Mouse (Mus musculus) layer of hippocampus, adult 2 months (tissue): Measurements from ENCODE around the gene Tmtc2. TPM values are rescaled to one million over a fixed set of nuclear protein-coding genes. Genes with fewer than 3 reads are reported as not detected.

ENCODE experiments used
- DNase-seq, 2 experiments: peaks; one replicate each; pipeline ENCODE4 v3.0.0; 2022; ENCODE audit warnings: low spot score in 2 of 2
- H3K27ac ChIP-seq: fragments of 200-600 bp; 2 replicates; pipeline ENCODE4 v1.8.1; 2022
- H3K4me3 ChIP-seq: fragments of 200-600 bp; 2 replicates; pipeline ENCODE4 v1.8.1; 2022; ENCODE audit warnings: mild to moderate bottlenecking
- CTCF ChIP-seq: fragments of 200-600 bp; conservative IDR thresholded peaks from 2 replicates; pipeline ENCODE4 v1.8.1; 2022; ENCODE audit warnings: antibody characterized with exemption, mild to moderate bottlenecking, moderate library complexity
- total RNA-seq, 2 experiments: library from RNA; stranded (reverse); gene quantifications; 2 replicates each; pipeline ENCODE4 v1.2.3; 2021

Gene Tmtc2
- total RNA-seq, 2 experiments from 2014 or later, result 10.2 to 12.0 TPM

DNA sequence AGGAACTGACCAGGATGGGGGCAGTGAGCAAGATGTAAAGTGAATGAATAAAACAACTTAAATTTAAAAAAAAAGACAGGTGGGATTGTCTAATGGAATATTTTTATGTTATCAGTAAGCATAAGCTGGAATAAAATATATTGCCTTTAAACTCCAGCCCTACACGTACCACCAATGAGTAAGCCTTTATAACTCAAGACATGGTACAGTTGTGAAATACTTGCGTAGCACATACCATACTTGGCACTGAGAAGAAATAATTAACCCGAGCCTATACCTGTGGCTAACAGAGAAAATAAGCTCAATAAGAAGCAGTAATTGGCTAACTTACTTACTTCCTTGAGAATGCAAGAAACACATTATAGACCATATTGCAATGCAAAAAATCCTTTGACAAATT, 228.3 kb downstream of the Tmtc2 start:
- no peak overlapping the region for H3K4me3 ChIP-seq
- no peak for DNase-seq
- no peak overlapping the region for H3K27ac ChIP-seq
- no peak for TF ChIP-seq CTCF

DNA sequence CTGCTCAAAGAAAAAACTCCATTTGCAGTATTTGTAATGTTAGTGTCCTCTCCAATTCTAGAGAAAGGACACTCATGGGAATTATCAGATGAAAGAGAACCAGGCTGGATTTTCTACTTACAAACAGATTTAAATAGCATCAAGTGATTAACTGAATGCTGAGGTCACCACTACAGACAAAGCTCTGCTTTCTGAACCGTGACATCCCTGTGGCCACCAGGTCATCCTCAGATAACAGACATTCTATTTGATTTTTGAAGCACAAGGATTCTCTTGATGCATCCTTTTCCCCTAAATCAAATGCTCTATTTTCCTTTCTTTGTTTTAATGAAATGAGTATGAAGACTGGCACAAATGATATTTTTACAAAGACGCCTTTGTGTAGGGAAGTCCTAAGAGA, 241.4 kb downstream of the Tmtc2 start:
- DNase-seq, result no peak
- no peak for TF ChIP-seq CTCF
- Histone ChIP-seq H3K27ac (no peak overlapping the region), H3K4me3 (no peak overlapping the region)

DNA sequence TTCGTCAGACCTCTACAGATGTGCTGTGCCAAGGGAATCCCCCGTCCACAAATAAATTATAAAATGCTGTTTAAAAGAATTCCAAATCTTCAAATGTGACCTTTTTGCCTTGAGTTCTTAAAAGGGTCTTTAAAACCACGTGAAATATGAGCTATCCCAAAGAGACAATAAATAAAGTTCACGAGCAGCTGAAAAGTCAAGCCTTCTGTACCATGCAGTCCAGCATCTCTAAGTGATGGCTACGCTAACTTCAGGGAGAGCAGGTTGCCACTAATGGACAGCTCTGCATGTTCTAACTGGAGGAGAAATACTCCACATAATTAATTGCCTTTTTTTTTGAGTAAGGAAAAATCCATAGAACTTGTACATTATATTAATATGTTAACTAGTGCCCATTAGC, 243.9 kb downstream of the Tmtc2 start:
- no peak overlapping the region for H3K4me3 ChIP-seq
- no peak overlapping the region for H3K27ac ChIP-seq
- TF ChIP-seq CTCF, result no peak
- DNase-seq, result no peak

DNA sequence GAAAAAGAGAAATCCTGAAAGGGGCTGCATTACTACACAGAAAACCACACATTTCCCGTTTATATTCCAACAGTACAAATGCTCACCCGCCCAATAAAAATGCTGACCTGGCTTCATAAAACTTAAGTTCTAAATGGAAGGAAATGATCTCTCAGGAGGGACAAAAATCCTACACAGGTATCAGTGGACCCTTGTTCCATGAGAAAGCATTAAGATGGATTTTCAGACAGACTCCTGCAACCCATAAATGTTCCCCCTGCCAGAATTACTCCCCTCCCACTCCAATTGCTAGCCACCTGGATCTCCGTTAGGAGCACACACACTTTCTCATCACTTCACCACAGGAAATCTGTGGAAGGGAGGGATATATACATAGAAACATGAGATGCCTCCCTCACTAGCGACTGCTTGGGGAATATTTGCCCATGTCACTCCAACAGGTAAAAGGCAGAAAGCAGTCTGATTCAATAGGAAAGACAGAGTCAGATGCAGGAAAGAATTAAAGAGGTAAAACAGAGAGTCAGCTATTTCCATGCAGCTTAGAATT, 250.5 kb downstream of the Tmtc2 start:
- Histone ChIP-seq H3K27ac (no peak overlapping the region), H3K4me3 (no peak overlapping the region)
- no peak for DNase-seq
- TF ChIP-seq CTCF, result no peak

DNA sequence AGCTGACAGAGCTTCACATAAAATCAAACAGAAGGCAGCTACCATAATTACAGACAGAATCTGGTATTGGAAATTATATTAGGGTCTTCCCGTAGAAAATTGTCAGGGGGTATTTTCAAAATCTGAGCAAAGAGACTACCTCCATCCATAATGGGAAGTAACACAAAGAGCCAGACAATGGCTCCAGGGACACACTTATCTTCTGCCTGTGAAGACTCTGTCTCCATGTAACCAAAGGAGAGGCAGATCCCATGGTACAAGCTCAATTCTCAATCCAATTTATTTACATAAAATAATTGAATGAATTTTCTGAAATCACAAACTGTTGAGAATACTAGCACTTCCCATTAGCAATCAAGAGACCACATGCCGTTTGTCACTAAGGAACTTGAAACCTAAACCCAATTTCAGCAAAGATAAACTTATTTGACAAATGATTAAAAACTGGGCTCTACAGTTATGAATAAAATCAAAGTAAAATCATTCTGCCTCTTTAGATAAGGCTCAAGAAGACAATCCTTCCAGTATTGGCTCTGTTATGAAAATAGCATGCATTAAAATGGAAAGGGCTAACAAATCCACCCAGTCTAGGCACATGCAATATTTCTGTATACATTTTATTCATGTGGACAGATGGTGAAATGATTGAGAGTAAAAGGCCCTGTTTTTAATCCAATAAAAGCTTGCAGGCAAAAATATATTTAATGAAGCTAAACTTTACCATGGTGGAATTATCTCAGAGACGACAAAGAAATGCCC, 254.8 kb downstream of the Tmtc2 start:
- H3K27ac ChIP-seq, result no peak overlapping the region

DNA sequence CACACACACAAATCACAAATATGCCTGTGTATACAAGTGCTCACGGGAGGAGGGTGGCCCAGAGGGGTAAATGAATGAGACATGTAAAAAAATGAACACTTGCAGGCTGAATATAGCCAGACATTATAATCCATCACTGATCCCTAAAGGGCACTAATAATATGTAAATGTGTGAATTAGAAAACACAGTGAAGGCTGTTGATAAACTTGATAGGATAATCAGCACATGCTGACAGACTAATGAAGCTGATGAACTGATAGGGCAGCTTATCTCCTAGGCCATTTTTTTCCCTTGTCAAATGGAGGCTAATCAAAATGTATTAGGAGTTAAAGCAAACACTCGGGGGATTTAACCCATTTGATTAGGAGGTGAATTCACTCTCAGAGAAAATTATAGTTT, 255.4 kb downstream of the Tmtc2 start:
- TF ChIP-seq CTCF, result no peak
- DNase-seq, result no peak
- Histone ChIP-seq H3K27ac (no peak overlapping the region), H3K4me3 (no peak overlapping the region)

More for the DNA sequence above, 254.8 kb downstream of the Tmtc2 start:
- TF ChIP-seq CTCF, result no peak
- DNase-seq, result no peak
- no peak overlapping the region for H3K4me3 ChIP-seq

DNA sequence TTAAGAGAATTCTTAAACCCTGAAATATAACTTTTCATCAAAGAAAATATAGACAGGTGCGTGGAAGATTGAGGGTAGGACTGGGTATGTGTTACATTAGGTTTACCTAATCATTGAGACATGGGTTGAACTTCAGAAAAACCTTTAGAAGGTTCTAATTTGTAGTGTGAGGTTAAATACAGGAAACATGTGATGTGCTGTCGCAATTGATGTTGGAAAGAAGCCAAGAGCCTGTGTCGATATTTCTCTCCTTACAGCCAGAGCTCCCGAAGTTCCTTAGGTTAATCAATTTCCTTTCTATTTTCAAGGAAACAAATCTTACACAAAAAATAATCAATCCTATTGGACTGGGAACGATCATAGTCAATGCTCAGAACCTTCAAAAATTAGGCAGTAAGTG, 261.3 kb downstream of the Tmtc2 start:
- no peak overlapping the region for H3K27ac ChIP-seq
- no peak for TF ChIP-seq CTCF
- no peak overlapping the region for H3K4me3 ChIP-seq
- DNase-seq, result no peak

DNA sequence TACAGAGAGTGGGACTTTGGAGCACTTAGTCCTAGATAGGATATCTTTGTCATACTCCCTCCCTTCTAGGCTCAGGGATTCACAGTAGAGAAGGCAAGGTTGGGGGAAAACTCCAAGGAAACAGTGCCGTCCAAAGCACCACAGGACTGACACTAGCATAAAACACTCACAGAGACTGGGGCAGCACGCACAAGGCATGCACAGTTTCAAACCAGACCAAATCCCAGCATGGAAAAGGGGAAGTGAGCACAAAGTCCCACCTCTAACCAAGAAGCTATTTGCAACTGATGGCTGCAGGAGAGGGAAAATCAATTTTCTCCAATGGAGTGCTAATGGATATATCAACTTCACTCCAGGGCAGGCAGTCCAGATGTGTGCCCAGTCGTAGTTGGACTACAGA, 276.7 kb downstream of the Tmtc2 start:
- no peak for DNase-seq
- no peak for TF ChIP-seq CTCF
- H3K4me3 ChIP-seq, result no peak overlapping the region

DNA sequence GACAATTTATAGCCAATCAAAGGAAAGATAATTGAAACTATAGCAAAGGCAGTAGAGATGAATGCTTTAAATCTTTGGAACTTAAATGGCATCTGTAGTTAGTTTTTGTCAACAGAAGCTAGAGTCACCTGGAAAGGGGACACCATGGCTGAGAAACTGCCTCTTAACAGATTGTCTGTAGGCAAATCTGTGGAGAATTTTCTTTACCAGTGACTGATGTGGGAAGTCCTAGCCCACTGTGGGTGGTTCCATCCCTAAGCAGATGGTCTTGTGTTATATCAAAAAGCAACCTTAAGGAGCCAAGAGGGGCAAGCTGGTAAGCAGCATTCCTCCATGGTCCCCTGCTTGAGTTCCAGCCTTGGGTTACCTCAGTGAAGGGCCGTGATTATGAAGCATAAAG, 281.3 kb downstream of the Tmtc2 start:
- H3K27ac ChIP-seq, result no peak overlapping the region
- no peak for TF ChIP-seq CTCF
- H3K4me3 ChIP-seq, result no peak overlapping the region
- no peak for DNase-seq

More for the DNA sequence above, 276.7 kb downstream of the Tmtc2 start:
- no peak overlapping the region for H3K27ac ChIP-seq

DNA sequence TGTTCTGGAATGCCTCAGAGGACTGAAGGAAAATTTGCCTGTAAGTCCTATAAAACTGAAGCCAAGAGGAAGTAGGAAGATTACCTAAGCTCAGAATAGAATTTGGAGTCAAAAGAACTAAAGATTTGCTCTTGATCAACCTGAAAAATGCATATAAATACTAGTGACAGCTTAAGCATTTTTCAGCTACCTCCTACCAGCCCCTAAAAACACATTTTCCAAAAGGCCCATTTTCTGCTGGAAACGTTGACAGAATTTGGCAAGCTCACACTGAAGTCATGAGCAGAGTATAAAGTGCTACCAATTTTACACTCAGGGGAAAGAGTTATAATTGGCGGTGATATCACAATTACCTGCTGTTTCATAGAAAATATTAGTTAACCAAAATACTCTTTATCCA, 285.8 kb downstream of the Tmtc2 start:
- no peak overlapping the region for H3K4me3 ChIP-seq
- H3K27ac ChIP-seq, result peak overlapping the region; percentile 28
- DNase-seq, result no peak
- no peak for TF ChIP-seq CTCF

DNA sequence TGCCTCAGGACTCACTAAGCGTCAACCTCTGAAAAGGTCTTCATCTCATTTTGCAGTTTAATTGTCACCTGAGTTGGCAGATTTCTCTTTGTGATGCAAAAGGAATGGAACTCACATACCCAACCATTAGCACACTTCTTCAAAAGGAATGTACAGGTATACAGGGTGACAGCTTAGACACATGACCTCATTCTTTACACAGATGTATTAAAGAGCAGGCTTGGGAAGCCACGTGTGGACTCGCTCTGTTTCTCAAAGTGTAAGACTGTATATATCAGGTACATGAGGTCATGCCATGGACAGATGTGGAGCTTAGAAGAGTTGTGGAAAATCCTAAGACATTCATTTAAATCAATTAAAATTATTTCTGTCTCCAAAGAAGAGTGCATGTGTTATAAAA, 286.7 kb downstream of the Tmtc2 start:
- no peak for TF ChIP-seq CTCF
- peak overlapping the region; percentile 28 for H3K27ac ChIP-seq
- DNase-seq, result no peak

DNA sequence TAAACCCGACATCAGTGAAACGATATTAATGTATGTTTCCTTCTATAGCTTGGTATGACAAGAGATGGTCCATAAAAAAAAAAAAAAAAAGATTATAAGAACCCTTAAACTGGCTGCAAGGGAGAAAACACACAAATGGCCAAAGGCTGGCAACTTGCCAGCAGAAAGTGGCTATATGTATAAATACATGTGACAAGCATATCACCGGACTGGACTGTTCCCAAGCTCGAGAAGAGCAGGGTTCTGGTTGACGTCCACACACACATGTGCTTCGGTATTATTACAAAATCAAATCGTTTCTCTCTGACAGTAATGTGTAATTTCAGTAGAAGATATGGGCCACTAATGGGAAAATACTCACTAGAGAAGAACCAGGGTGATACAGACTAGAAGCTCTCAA, 287.2 kb downstream of the Tmtc2 start:
- no peak overlapping the region for H3K4me3 ChIP-seq
- no peak overlapping the region for H3K27ac ChIP-seq
- no peak for DNase-seq
- TF ChIP-seq CTCF, result no peak

More for the DNA sequence above, 286.7 kb downstream of the Tmtc2 start:
- H3K4me3 ChIP-seq, result no peak overlapping the region

DNA sequence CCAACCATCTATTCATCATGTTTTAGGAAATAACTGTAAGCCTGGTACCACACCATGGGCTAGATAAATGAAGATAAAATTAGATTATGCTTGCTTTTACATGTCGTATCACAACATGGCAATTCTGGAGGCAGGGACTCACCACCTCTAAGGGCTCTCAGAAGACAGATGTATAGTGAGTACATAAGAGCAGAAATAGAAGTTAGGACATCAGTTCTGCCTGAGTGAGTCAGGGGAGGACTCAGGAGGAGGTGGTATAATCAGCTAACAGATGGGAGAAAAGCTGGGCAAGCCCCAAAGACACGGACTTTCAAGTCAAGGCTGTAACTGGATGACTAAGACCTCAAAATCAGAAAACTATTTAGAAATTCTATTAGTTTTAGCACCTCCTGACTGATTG, 288.0 kb downstream of the Tmtc2 start:
- no peak overlapping the region for H3K4me3 ChIP-seq
- no peak overlapping the region for H3K27ac ChIP-seq
- DNase-seq, result no peak
- no peak for TF ChIP-seq CTCF

DNA sequence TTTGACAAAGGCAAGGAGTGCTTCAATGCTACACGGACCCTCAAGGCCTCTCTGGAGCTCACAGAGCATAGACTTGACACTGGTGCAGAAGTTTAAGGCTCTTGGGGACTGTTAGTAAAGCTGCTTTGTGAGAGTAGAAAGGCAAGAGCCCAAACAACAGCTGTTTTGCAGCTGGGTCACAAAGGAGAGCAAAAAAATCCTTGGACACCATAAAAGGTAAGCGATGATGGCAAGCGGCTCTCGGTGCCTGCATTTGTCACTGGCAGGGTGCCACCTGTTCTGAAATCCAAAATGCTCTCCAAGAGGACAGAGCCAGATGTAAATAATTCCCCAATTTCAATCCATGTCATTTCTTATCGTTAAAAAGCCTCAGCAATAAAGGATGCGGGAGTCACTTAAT, 290.1 kb downstream of the Tmtc2 start:
- TF ChIP-seq CTCF, result no peak
- no peak for DNase-seq
- no peak overlapping the region for H3K4me3 ChIP-seq
- H3K27ac ChIP-seq, result peak overlapping the region; percentile 66

DNA sequence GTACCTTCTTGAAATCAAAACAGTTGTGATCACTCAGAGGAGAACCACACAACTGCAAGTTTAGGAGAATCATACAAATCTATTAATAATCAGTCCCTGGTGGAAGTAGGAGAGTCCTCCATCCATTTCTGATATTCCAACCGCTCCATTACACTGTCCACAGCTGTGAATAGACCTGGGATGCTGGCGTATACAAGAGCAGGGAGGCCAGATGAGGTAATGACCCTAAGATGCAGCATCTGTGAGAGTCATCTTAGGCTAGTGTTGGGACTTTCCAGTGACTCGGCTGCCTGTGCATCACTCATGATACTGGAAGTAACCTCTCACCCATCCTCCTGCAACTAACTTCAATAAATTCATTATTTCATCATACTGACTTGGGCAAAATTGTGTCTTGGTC, 293.3 kb downstream of the Tmtc2 start:
- no peak for TF ChIP-seq CTCF
- Histone ChIP-seq H3K27ac (no peak overlapping the region), H3K4me3 (no peak overlapping the region)
- DNase-seq, result no peak
